Mouse (Mus musculus): ENCODE data around the gene Abhd17c.

The Abhd17c gene

DNA sequence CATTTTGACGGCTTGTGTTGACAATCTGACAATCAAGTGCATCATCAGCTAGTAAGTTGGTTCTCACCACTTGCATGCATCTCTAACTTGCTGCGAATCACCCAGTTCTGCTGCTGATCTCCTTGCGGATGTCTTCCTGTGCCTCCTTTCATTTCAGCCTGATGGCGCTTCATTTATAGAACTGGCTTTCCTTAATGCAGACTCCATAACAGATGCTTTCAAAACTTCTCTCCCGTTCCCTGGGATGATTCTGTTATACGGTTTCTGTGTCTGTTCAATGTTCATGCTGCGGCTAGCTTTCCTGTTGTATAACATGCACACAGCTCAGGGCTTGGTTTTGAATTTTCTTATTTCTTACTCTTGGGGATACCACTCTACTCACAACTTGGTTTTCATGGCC, 91.9 kb downstream of the Abhd17c start:
- no peak for DNase-seq

Measured in cerebellum, postnatal 10 days (tissue).